Mouse (Mus musculus) heart, embryonic 14.5 days (tissue): ENCODE results near the gene Cyb561a3. TPM values are rescaled to one million over a fixed set of nuclear protein-coding genes. Genes with fewer than 3 reads are reported as not detected.
A peak's percentile ranks its signal among the peaks of the same experiment; 100 is the strongest.

ENCODE experiments used
- ATAC-seq: fragments of 200-750 bp; cut with Nextera tagmentation; 2 replicates; pipeline ENCODE4 v1.8.0; 2017; ENCODE audit warnings: low read depth, moderate TSS enrichment; ENCODE audit not compliant: insufficient number of reproducible peaks, insufficient read depth, low FRiP score
- H3K27ac ChIP-seq, 2 experiments: fragments of 200-500 bp in 1 of 2; fragments of 300-500 bp in 1 of 2; sonication (generic) in 1 of 2; replicated peaks in 1 of 2; 2 replicates each; pipeline ENCODE4 v1.5.1; 2012 to 2014; ENCODE audit warnings: low read depth in 2 of 2, low read length in 2 of 2, control low read depth in 1 of 2, mild to moderate bottlenecking in 1 of 2, mixed read lengths in 1 of 2; ENCODE audit not compliant: control insufficient read depth in 1 of 2, insufficient read depth in 1 of 2
- H3K27me3 ChIP-seq: fragments of 300-500 bp; sonication (generic); 2 replicates; pipeline ENCODE4 v1.6.1; 2014; ENCODE audit warnings: mild to moderate bottlenecking, low read length, control low read depth; ENCODE audit not compliant: control insufficient read depth, insufficient read depth
- H3K36me3 ChIP-seq: fragments of 300-500 bp; sonication (generic); 2 replicates; pipeline ENCODE4 v1.6.1; 2014; ENCODE audit warnings: mild to moderate bottlenecking, control low read depth, low read length, mixed read lengths; ENCODE audit not compliant: control insufficient read depth, insufficient read depth
- H3K4me1 ChIP-seq, 2 experiments: fragments of 200-500 bp in 1 of 2; fragments of 300-500 bp in 1 of 2; sonication (generic) in 1 of 2; 2 replicates each; pipeline ENCODE4 v1.6.1; 2012 to 2014; ENCODE audit warnings: low read length in 2 of 2, control low read depth in 1 of 2, mixed read lengths in 1 of 2; ENCODE audit not compliant: control insufficient read depth in 2 of 2, insufficient read depth in 2 of 2
- H3K4me2 ChIP-seq: fragments of 300-500 bp; sonication (generic); 2 replicates; pipeline ENCODE4 v1.6.1; 2014; ENCODE audit warnings: mild to moderate bottlenecking, low read length
- H3K4me3 ChIP-seq, 2 experiments: fragments of 200-500 bp in 1 of 2; fragments of 300-500 bp in 1 of 2; sonication (generic) in 1 of 2; 2 replicates each; pipeline ENCODE4 v1.5.1; 2012 to 2014; ENCODE audit warnings: low read length in 2 of 2, mild to moderate bottlenecking in 2 of 2, control low read depth in 1 of 2, low read depth in 1 of 2, moderate library complexity in 1 of 2; ENCODE audit not compliant: control insufficient read depth in 1 of 2, insufficient read depth in 1 of 2
- H3K9ac ChIP-seq: fragments of 300-500 bp; sonication (generic); 2 replicates; pipeline ENCODE4 v1.6.1; 2014; ENCODE audit warnings: mild to moderate bottlenecking, low read length
- H3K9me3 ChIP-seq: fragments of 300-500 bp; sonication (generic); 2 replicates; pipeline ENCODE4 v1.6.1; 2016; ENCODE audit warnings: low read length, control low read depth; ENCODE audit not compliant: control insufficient read depth
- WGBS: fragments of 180-500 bp; shearing (Covaris S2); extraction: QIAGEN DNeasy Blood & Tissue Kit; methylation state at CpG from one replicate; pipeline ENCODE4 v1.1.7; 2014; 5-methylcytosine and 5-hydroxymethylcytosine counted together
- polyA plus RNA-seq: library from polyadenylated mRNA; unstranded; fragments of >200 nt; fragmentation: Nextera tagmentation; extraction: Ambion mirVana; gene quantifications from 2 replicates; pipeline ENCODE4 v1.2.1, GENCODE M21; 2014

The Cyb561a3 gene
- polyA plus RNA-seq, 1 experiment from 2014 or later, result 19.9 TPM

GRCm38 (mm10) chr19:10560108-10560507, 16.9 kb upstream of the Cyb561a3 start:
- Histone ChIP-seq H3K9me3 (no peaks in the 10 kb centered on the region), H3K27me3 (no peaks in the 10 kb centered on the region), H3K27ac (no peak overlapping the region), H3K4me3 (no peak overlapping the region), H3K9ac (no peak overlapping the region), H3K4me2 (no peak overlapping the region), H3K4me1 (peaks cover 17 to 23% of the 10 kb centered on the region in 2 experiments), H3K36me3 (no peaks in the 10 kb centered on the region)
- WGBS, result 33% methylated on average over 5 of the region's 5 CpGs
- no peak for ATAC-seq

- Histone ChIP-seq H3K27me3 (no peaks in the 10 kb centered on the region), H3K4me1 (peaks cover 14% of the 10 kb centered on the region in 2 experiments; a peak in 3 of 4 replicates), H3K9ac (peak overlapping the region; percentile 32; the same call in 1 of the 2 replicates), H3K4me2 (0 out of 2 replicates have a peak overlapping the region, but pooled peaks have one; percentile 3), H3K4me3 (no peak overlapping the region), H3K36me3 (no peaks in the 10 kb centered on the region), H3K9me3 (no peaks in the 10 kb centered on the region), H3K27ac (peak overlapping the region; percentile 91 to 99)
- ATAC-seq, result peak; percentile 84
- 27% methylated on average over 6 of the region's 6 CpGs for WGBS
Measured at GRCm38 (mm10) chr19:10561558-10562314, 15.2 kb upstream of the Cyb561a3 start.

DNA sequence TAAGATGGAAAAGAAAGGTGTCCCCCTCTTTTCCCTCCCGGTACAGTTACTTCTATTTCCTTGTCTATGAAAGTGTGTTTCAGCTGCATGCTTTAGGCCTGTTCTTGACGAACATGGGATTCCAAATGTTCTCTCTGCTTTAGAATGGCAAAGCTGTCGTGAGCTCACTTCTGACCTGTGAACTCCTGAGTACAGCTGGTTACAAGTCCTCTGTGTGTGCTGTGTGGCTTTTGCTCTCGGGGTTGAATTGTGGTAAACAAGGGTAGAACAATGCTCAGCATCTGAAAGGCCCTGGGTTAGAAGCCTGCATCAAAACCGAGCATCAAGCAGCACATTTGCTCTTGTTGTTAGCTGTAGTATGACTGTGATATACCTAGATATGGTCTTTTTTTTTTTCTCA, 14.6 kb upstream of the Cyb561a3 start:
- Histone ChIP-seq H3K4me1 (peaks cover 14% of the 10 kb centered on the region in 2 experiments; a peak in 3 of 4 replicates), H3K27me3 (no peaks in the 10 kb centered on the region), H3K4me2 (no peak overlapping the region), H3K9me3 (no peaks in the 10 kb centered on the region), H3K27ac (peak overlapping the region; percentile 91 to 99), H3K36me3 (no peaks in the 10 kb centered on the region), H3K9ac (no peak overlapping the region; the same call in 1 of the 2 replicates), H3K4me3 (no peak overlapping the region)
- no peak for ATAC-seq
- 55% methylated on average over 5 of the region's 5 CpGs for WGBS

- H3K27ac ChIP-seq, result no peak overlapping the region
- H3K9me3 ChIP-seq, result no peaks in the 10 kb centered on the region
- WGBS, result 76% methylated on average over 6 of the region's 6 CpGs
- H3K36me3 ChIP-seq, result peaks cover 4% of the 10 kb centered on the region
- no peak overlapping the region for H3K4me2 ChIP-seq
- ATAC-seq, result no peak
- H3K4me1 ChIP-seq, result peaks cover 14% of the 10 kb centered on the region in 2 experiments; a peak in 3 of 4 replicates
- no peak overlapping the region for H3K4me3 ChIP-seq
- no peak overlapping the region for H3K9ac ChIP-seq
- no peaks in the 10 kb centered on the region for H3K27me3 ChIP-seq
Measured at GRCm38 (mm10) chr19:10564278-10564677, 12.7 kb upstream of the Cyb561a3 start.

- H3K27me3 ChIP-seq, result no peaks in the 10 kb centered on the region
- 59% methylated on average over 4 of the region's 4 CpGs for WGBS
- H3K4me2 ChIP-seq, result no peak overlapping the region
- ATAC-seq, result no peak
- no peak overlapping the region for H3K4me3 ChIP-seq
- peaks cover 14% of the 10 kb centered on the region in 2 experiments; a peak in 3 of 4 replicates for H3K4me1 ChIP-seq
- no peaks in the 10 kb centered on the region for H3K9me3 ChIP-seq
- no peak overlapping the region for H3K9ac ChIP-seq
- H3K27ac ChIP-seq, result no peak overlapping the region
- peaks cover 13% of the 10 kb centered on the region for H3K36me3 ChIP-seq
Measured at GRCm38 (mm10) chr19:10565217-10565616, 11.8 kb upstream of the Cyb561a3 start.

DNA sequence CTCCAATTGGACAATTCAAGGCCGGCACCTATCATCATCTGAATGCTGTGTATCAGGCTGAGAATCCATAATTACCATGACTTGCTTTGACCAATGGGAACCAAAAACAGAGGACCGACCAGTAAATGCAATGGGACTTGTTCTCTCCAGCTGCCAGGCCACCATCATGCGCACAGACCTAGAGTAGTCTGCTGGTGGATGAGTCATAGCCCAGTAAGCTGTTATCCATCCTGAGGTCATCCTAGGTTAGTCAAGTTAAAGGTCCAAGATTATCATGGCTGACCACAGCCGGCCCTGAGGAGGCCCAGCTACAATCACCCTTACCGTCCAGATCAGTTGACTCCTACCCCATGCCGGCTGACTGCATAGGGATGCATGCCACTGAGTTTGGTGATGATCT, 7.3 kb upstream of the Cyb561a3 start:
- WGBS, result 92% methylated on average over 6 of the region's 6 CpGs
- no peaks in the 10 kb centered on the region for H3K4me1 ChIP-seq

DNA sequence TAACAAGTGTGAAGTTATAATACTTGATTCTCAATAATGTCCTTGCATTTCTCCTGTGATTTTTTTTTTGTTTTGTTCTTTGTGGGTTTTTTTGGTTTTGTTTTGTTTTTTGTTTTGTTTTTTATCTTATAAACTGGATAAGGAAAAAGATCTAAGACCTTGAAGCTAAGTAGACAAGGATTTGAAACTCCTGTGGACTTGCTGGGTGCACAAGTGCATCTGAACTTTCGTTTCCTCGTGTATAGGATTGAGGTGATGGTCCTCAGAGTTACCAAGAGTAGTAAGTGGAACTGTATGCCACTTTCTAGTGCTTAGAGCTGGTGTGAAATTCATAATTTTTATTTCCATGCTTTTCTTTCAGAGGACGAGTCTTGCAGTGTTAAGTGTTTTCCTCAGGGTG, 3.1 kb downstream of the Cyb561a3 start:
- H3K9me3 ChIP-seq, result no peaks in the 10 kb centered on the region
- peaks cover 5 to 21% of the 10 kb centered on the region in 2 experiments for H3K4me1 ChIP-seq
- H3K4me2 ChIP-seq, result no peak overlapping the region
- WGBS, result 78% methylated on average over 3 of the region's 3 CpGs
- no peak overlapping the region for H3K9ac ChIP-seq
- H3K27ac ChIP-seq, result no peak overlapping the region
- no peak overlapping the region for H3K4me3 ChIP-seq
- no peak for ATAC-seq
- no peaks in the 10 kb centered on the region for H3K27me3 ChIP-seq
- peaks cover 22% of the 10 kb centered on the region for H3K36me3 ChIP-seq

More for the DNA sequence above, 7.3 kb upstream of the Cyb561a3 start:
- no peak overlapping the region for H3K4me2 ChIP-seq
- no peak overlapping the region for H3K27ac ChIP-seq
- no peaks in the 10 kb centered on the region for H3K27me3 ChIP-seq
- peaks cover 56% of the 10 kb centered on the region for H3K36me3 ChIP-seq
- no peak for ATAC-seq
- no peaks in the 10 kb centered on the region for H3K9me3 ChIP-seq
- no peak overlapping the region for H3K4me3 ChIP-seq
- no peak overlapping the region for H3K9ac ChIP-seq
